Mouse (Mus musculus): ENCODE data around the gene Gm49396.

Gm49396 gene

GRCm38 (mm10) chr7:30552102-30553020 lies 10.8 kb upstream of the Gm49396 start, which contains the start of the genes Hspb6 and Proser3:
Hspb6 (plus strand) TSS chr7:30552178.
Proser3 (minus strand) TSS chr7:30552299.
- DNase-seq (ENCODE audit: low read depth, low spot score): peak; percentile 98

DNA sequence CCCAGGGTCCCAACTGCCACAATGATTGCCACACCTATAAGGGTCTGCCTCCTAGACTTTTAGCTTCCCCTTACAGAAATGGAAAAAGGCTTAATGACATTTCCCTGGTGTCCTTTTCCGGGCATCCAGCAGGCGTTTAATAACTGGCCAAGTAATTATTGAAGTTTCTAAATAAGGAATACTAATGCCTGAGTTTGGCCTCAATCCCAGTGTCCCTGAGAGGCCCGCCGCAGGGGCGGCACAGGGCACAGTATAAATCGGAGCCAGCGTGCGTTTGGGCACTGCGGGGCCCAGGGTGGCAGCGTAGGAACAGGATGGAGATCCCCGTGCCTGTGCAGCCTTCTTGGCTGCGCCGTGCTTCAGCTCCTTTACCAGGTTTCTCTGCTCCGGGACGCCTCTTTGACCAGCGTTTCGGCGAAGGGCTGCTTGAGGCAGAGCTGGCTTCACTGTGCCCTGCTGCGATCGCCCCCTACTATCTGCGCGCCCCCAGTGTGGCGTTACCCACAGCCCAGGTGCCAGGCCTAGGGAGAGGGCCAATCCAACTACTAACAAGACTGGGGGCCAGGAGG lies 10.0 kb upstream of the Gm49396 start:
- DNase-seq (ENCODE audit: low read depth, low spot score): peak; percentile 80

DNA sequence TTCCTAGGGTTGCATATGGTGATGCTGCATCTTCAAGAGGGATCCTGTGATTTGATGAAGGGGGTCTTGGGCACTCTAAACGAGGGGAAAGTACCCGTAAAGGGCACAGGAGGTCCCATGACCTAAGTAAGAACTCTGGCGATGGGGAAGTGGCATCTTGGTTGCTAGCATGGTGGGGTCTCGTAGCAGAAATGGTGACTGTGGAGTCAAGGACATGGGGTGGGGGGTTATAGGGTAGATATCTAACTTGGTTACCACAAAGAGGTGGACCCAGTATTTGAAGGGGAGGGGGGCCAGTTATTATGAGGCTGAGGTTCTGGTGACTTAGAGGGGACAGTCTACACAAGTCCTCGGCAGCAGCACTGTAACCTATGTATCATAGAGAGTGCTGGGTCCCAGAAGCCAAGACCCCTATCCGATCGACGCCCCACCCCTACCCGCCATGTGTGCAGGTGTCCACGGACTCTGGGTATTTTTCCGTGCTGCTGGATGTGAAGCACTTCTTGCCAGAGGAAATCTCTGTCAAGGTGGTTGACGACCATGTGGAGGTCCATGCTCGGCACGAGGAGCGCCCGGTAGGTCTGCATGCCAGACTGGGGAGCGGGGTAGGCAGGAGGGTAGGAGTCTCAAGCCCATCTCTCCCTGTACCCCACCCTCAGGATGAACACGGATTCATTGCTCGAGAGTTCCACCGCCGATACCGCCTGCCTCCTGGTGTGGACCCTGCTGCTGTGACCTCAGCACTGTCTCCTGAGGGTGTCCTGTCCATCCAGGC lies 9.1 kb upstream of the Gm49396 start:
- no peak for DNase-seq (ENCODE audit: low read depth, low spot score)

- DNase-seq (ENCODE audit: low read depth, low spot score): no peak
Observed at GRCm38 (mm10) chr7:30556894-30557536, 6.1 kb upstream of the Gm49396 start.

DNA sequence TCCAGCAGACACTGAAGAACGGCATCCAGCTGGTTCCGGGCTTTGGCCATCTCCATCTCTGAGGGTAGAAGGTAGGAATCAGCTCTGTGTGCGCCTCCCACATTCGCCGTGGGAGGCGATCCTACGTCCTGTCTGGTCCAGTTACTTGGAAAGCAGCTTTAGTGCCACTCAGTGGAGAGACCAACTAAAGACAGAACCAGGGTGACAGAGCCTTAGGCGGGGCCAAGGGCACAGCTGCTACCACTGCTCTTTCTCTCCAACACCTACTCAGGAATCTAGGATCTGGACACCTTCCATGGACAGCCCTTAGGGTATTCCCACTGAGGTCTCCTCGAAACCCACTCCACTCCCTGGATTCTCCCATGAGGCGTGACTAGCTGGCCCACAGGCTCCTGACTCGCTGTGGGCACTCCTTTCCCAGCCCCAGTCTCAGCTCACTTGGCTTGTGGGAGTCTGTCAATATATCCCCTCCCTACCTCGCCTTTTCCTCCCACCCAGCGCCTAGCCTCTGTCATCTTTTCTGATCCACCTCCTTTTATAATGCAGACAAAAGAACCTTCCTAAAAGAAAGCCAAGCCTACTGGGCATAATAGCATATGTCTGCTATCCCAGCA lies 5.1 kb upstream of the Gm49396 start:
- DNase-seq (ENCODE audit: low read depth, low spot score): no peak

DNA sequence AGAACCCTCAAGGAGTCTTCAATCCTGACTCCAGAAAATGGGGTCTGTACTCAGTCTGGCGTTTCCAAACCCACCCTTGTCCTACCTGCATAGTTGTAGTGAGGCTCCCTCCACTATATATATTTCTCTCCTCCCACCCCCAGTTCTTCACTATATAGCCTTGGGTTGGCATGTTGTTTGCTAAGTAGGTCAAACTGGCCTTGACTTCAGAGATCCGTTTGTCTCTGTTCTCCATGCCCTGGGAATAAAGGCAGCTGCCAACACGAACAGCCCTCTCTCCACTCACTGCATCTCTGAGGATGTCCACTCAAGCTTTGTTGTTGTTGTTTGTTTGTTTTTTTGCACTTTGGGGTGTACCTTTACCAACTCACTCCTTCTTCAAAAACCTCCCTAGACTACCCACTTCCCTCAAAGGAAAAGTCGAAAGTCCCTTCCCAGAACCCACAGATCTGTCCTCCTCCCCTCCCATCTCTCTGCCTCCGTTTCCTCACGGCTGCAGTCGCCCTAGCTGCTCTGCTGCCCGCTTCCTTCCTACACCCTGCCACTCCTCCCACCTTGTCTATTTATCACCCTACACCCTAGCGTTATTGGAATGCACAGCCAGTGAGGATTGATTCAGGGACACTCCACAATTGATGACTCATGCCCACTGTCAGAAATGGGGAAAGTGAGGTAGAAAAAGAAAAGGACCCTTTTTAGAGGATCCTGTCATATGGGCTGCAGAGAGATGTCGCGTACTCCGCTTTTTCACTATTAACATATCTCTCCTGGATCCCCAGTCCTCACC lies 4.3 kb upstream of the Gm49396 start:
- DNase-seq (ENCODE audit: low read depth, low spot score): no peak

- DNase-seq (ENCODE audit: low read depth, low spot score): peak; percentile 99
Observed at GRCm38 (mm10) chr7:30559443-30559954, 3.6 kb upstream of the Gm49396 start, which contains the start of gene Lin37. Lin37 (minus strand) TSS chr7:30559838.

GRCm38 (mm10) chr7:30560296-30560695 lies 2.8 kb upstream of the Gm49396 start:
- no peak for DNase-seq (ENCODE audit: low read depth, low spot score)

- no peak for DNase-seq (ENCODE audit: low read depth, low spot score)
Observed at GRCm38 (mm10) chr7:30562526-30563116, 523 bp upstream of the Gm49396 start.

DNA sequence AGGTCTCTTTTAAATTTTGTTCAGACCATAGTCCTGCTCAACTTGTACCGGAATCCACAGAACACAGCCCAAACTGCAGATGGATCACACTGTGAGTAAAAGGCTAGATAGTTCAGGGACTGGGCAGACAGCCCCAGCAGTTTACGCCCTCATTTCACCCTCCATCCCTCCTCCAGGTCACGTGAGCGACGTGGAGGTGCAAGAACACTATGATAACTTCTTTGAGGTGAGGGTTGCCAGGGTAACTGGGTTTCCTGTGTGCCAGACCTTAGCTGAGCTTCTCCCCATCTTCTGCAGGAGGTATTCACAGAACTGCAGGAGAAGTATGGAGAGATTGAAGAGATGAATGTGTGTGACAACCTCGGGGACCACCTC lies 749 bp downstream of the Gm49396 start:
- no peak for DNase-seq (ENCODE audit: low read depth, low spot score)

DNA sequence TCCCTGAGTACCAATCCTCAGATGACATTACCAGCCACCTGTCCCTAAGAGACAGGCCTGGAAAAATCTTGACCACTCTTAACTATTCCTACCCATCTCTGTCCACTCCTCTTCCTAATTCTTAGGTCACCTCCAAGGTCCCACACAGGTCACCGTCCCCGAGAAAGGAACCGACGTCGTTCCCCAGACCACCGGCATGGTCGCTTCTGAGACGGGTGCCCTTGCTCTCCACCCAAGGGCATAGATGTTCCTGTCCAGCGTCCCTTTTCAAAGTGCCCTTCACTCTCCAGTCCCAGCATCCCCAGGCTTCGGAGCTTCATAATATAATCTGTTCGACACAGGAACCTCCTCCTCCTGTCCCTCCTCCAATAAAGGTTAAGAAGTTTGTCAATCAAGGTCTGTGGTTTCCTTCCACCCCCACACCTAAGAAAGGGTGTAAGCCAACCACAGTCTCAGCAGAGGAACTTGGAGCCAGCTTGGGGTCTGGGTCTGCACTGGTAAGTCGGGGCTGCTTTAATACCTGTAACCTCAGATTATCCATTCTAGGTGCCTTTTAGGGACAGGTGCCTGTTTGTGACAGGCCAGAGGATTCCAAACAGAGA lies 1.9 kb downstream of the Gm49396 start, which contains the start of gene Igflr1:
Gene Igflr1 (plus strand): TSS at position 458 of the 602 bp plus-strand sequence.
- no peak for DNase-seq (ENCODE audit: low read depth, low spot score)

DNA sequence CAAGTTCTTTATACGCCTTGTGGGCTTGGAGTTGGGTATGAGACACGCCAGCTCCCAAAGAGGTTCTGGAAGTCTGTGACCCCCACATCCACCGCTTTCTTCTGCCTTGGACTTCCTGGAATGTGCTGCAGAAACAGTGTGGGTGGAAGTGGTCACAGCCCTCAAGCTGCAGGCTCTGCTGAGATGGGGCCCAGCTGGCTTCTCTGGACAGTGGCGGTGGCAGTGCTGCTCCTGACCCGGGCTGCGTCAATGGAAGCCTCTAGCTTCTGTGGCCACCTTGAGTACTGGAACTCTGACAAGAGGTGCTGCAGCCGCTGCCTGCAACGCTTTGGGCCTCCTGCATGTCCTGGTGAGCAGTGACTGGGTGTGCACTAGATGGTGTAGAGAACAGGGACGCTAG lies 2.9 kb downstream of the Gm49396 start:
- DNase-seq (ENCODE audit: low read depth, low spot score): no peak

DNA sequence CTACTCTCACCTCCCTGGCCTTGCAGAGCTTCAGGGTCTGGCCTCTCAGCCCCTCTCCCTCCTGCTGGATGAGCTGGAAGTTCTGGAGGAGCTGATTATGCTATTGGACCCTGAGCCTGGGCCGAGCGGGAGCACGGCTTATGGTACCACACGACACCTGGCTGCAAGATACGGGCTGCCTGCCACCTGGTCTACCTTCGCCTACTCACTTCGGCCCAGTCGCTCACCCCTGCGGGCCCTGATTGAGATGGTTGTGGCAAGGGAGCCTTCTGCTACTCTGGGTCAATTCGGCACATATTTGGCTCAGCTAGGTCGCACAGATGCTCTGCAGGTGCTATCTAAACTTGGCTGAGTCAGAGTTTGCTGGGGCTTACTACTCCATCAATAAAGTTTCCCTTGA lies 4.4 kb downstream of the Gm49396 start:
- DNase-seq (ENCODE audit: low read depth, low spot score): no peak

DNA sequence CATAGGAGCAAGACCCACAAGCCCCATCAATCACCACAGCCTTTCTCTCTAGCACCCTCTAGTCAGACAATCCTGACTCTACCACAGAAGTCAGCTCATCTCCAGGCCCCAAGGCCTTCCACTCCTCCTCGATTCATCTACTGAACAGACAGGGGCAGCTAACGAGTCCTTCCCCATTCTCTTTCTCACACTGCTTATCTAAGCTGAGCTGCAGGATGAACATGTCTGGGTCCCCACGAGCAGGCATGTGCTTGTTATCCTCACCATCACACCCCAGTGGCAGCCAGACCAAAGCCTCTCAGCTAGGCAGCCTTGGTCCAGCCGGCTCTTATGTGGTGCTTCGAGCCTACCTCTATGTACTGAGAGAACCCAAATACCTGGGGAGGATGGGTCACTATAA lies 9.2 kb downstream of the Gm49396 start:
- DNase-seq (ENCODE audit: low read depth, low spot score): no peak

DNA sequence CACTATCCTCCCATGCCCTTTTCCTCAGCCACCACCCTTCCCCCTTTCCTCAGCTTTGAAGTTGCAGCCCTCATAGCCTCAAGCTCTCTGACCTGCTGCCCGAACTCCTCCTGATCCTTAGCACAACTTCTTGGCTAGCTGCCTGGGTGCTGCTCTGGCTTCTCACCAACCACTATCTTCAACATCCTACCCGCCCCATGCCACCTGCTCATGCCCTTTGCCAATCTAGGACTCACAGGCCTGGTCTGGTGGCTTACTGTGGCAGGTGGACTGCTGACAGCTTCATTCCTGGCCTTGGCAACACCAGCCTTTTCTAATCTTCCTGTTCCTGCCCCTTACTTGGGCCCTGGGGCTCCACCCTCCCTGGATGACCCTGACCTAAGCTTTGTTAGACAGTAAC lies 9.8 kb downstream of the Gm49396 start:
- DNase-seq (ENCODE audit: low read depth, low spot score): peak; percentile 94

DNA sequence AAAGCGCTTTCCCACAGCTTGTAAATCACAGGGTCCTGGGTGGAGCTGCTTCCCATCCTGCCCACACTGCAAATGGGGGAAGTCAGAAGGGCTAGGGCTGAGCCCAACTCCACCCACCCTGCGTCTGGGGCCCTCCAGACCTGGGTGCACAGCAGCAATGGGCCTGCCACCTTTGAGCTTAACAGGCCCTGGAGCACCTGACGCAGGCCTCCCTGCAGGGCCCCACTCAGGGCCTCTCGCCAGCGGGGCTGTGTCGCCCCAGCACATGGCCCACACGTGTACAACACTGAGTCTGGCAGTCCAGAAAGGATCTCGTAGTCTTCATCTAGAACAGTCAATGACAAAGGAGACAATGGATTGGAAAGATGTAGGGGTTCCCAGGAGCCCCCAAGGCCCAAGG lies 16.8 kb downstream of the Gm49396 start:
- no peak for DNase-seq (ENCODE audit: low read depth, low spot score)

DNA sequence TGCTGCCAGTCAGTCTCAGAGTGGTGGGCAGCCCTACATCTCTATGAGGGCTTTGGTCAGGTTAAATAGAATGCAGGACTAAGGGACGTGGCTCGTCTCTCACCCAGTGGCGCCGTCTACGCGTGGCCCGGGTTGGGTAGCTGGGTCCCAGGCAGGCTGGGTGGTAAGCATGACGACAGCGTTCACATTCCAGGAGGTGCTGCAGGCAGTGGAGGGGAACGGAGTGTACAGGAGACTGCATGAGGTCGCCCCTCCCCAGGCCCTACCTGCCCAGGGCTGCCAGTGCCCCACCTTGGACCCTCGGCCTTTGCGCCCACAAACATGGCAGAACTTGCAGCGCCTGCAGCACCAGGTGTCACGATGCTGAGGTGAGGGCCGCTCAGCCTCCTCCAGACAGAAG lies 18.4 kb downstream of the Gm49396 start:
- DNase-seq (ENCODE audit: low read depth, low spot score): no peak

GRCm38 (mm10) chr7:30584339-30584738 lies 21.2 kb downstream of the Gm49396 start:
- DNase-seq (ENCODE audit: low read depth, low spot score): no peak

DNA sequence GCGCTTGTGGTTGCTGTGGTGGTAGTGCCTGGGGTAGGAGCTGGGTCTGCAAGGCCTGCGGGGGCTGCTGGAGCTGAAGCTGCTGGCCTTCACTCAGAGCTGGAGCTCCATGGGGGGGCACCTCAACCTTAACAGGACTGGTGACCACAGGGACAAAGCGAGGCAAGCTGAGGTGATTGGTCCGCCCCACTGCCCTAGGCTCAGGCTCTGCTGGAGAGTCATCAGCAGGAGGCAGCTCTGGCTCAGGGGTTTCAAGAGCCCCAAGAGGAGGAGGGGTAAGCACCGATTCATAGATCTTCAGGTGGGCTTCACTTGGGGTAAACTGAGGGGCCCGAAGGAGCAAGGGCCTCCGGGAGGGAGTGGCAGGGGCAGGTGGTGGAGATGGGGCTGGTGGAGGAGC lies 22.0 kb downstream of the Gm49396 start:
- no peak for DNase-seq (ENCODE audit: low read depth, low spot score)

Measured in skeletal muscle tissue, adult 2 months (tissue).